Mouse (Mus musculus) small intestine, adult 2 months (tissue): ENCODE measurements around the gene Pigz. TPM values are rescaled to one million over a fixed set of nuclear protein-coding genes. Genes with fewer than 3 reads are reported as not detected.

ENCODE experiments used
- H3K27ac ChIP-seq: fragments of 200-500 bp; 2 replicates; pipeline ENCODE4 v1.5.1; 2012; ENCODE audit warnings: low read depth, low read length, control low read depth, inconsistent platforms; ENCODE audit not compliant: insufficient read depth
- H3K27me3 ChIP-seq: fragments of 200-500 bp; 2 replicates; pipeline ENCODE4 v1.6.1; 2012; ENCODE audit warnings: mild to moderate bottlenecking, moderate library complexity, low read length, inconsistent platforms; ENCODE audit not compliant: control insufficient read depth, insufficient read depth
- H3K36me3 ChIP-seq: fragments of 200-500 bp; 2 replicates; pipeline ENCODE4 v1.6.1; 2012; ENCODE audit warnings: mild to moderate bottlenecking, low read length, control low read depth, inconsistent platforms; ENCODE audit not compliant: control insufficient read depth, insufficient read depth
- H3K4me1 ChIP-seq: fragments of 200-500 bp; 2 replicates; pipeline ENCODE4 v1.6.1; 2012; ENCODE audit warnings: low read length, inconsistent platforms, mixed read lengths; ENCODE audit not compliant: control insufficient read depth, insufficient read depth, insufficient read length
- H3K4me3 ChIP-seq: fragments of 200-500 bp; 2 replicates; pipeline ENCODE4 v1.5.1; 2012; ENCODE audit warnings: low read depth, mild to moderate bottlenecking, control low read depth, inconsistent platforms, low read length, moderate library complexity
- CTCF ChIP-seq: fragments of 200-500 bp; IDR thresholded peaks from 2 replicates; pipeline ENCODE4 v1.5.1; 2012; ENCODE audit warnings: low read depth, mild to moderate bottlenecking, control low read depth, inconsistent platforms, low read length, moderate library complexity, mixed read lengths; ENCODE audit not compliant: insufficient replicate concordance, insufficient read length; ENCODE audit errors: extremely low read depth
- POLR2A ChIP-seq: fragments of 200-500 bp; IDR thresholded peaks from 2 replicates; pipeline ENCODE4 v1.6.1; 2012; ENCODE audit warnings: low read depth, mild to moderate bottlenecking, control low read depth, inconsistent platforms, low read length, moderate library complexity
- WGBS: fragments of 180-500 bp; shearing (Covaris S2); methylation state at CpG from one replicate; pipeline ENCODE4 v1.1.7; 2018; 5-methylcytosine and 5-hydroxymethylcytosine counted together
- polyA plus RNA-seq: library from polyadenylated mRNA; depleted of rRNA; stranded (reverse); fragments of >200 nt; gene quantifications from 2 replicates; pipeline ENCODE4 v1.2.3, GENCODE M21; 2012

Gene Pigz
- polyA plus RNA-seq, 1 experiment: 1.6 TPM

- whole genome bisulfite sequencing: 1% methylated on average over 50 of the region's 50 CpGs
- Histone ChIP-seq H3K4me1 (peaks cover 11% of the 10 kb centered on the region), H3K36me3 (no peaks in the 10 kb centered on the region), H3K27me3 (peaks cover 22% of the 10 kb centered on the region), H3K4me3 (peak overlapping the region; percentile 66), H3K27ac (peak overlapping the region; percentile 17; the same call in 1 of the 2 replicates)
- TF ChIP-seq CTCF: peak; percentile 85
- no peak for TF ChIP-seq POLR2A
Measured at GRCm38 (mm10) chr16:31932840-31933697, 582 bp upstream of the Pigz start.

DNA sequence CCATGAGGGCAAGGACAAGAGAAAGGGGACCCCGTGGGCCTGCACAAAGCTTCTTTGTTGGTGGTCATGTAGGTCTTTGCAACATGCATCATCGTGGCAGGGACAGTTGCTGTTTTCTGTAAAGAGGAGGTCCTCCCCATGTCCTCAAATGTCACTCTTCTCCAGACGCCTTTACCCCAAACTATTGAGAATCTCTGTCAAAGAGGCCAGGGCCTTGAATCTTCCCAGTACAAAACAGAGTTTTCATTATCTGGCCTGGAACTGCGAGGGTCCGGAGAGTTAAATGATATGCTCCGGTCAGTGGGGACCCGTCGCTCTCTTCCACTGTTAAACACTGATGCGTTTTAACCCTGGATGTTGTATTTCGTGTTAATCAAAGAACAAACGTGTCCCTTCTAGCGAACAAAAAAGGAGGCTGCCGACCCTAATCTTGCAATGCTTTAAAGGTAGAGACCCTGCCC is 929 bp downstream of the Pigz start:
- H3K27me3 ChIP-seq: peaks cover 22% of the 10 kb centered on the region
- 48% methylated on average over 13 of the region's 13 CpGs for WGBS
- H3K4me3 ChIP-seq: peak overlapping the region; percentile 15; the same call in 1 of the 2 replicates
- peaks cover 11% of the 10 kb centered on the region for H3K4me1 ChIP-seq
- no peaks in the 10 kb centered on the region for H3K36me3 ChIP-seq
- no peak for TF ChIP-seq POLR2A
- TF ChIP-seq CTCF: no peak
- no peak overlapping the region for H3K27ac ChIP-seq

DNA sequence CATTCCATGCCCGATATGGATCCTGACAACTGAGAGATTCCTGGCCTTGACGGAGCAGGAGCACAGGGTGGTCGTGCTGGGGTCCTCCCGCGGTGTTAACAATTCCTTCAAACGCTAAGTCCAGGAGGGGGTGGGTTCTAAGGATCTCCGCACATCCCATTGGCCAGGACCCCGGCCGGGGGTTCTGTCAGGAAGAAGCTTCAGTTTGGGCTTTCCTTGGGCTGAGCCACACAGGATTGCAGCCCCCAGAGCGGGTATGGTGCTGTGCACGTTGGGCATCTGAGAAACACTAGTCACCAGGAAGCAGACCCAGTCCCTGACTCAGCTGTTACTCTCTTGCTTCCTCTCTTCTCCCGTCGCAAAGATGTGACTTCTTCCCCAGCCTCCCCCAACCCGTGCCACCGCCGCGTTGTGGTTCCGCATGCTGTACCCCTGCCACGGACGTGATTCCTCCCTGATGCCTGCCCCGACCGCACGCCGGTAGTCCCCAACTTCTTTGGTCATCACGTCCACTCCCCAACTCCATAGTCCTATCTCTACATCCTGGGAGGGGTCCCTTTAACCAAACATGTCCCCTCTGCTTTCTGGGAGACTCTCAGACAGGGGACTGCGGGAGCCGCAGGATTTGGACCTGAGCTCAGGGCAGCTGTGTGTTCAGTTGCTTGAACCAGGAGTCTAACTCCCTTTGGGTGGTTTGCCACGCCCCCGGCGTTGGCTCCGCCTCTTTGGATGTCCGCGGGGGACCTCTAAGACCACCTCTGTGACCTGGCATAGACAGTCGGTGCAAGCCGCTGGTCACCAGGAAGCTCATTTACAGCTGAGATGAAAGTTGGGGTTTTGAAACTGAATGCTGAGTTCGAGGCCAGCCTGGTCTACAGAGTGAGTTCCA is 1.7 kb downstream of the Pigz start:
- H3K27ac ChIP-seq: no peak overlapping the region
- H3K36me3 ChIP-seq: no peaks in the 10 kb centered on the region
- H3K27me3 ChIP-seq: peaks cover 22% of the 10 kb centered on the region
- H3K4me1 ChIP-seq: peaks cover 11% of the 10 kb centered on the region
- peak overlapping the region; percentile 19 for H3K4me3 ChIP-seq
- TF ChIP-seq POLR2A (no peak), CTCF (no peak)
- 10% methylated on average over 36 of the region's 36 CpGs for WGBS

GRCm38 (mm10) chr16:31936568-31936967 is 2.9 kb downstream of the Pigz start:
- TF ChIP-seq POLR2A: no peak
- no peak for TF ChIP-seq CTCF
- WGBS: 87% methylated on average over 4 of the region's 4 CpGs

GRCm38 (mm10) chr16:31938856-31939255 is 5.2 kb downstream of the Pigz start:
- peaks cover 18% of the 10 kb centered on the region for H3K27me3 ChIP-seq
- no peaks in the 10 kb centered on the region for H3K36me3 ChIP-seq
- H3K4me1 ChIP-seq: peaks cover 3% of the 10 kb centered on the region
- no peak for TF ChIP-seq POLR2A
- TF ChIP-seq CTCF: no peak
- H3K27ac ChIP-seq: no peak overlapping the region
- 69% methylated on average over 6 of the region's 6 CpGs for WGBS
- H3K4me3 ChIP-seq: no peak overlapping the region

More at GRCm38 (mm10) chr16:31936568-31936967, 2.9 kb downstream of the Pigz start:
- Histone ChIP-seq H3K36me3 (no peaks in the 10 kb centered on the region), H3K4me3 (no peak overlapping the region), H3K4me1 (peaks cover 11% of the 10 kb centered on the region), H3K27me3 (peaks cover 22% of the 10 kb centered on the region), H3K27ac (no peak overlapping the region)

GRCm38 (mm10) chr16:31940586-31940985 is 6.9 kb downstream of the Pigz start:
- Histone ChIP-seq H3K4me3 (no peak overlapping the region), H3K27ac (no peak overlapping the region), H3K27me3 (peaks cover 2% of the 10 kb centered on the region), H3K4me1 (no peaks in the 10 kb centered on the region; the same call in 1 of the 2 replicates), H3K36me3 (no peaks in the 10 kb centered on the region)
- TF ChIP-seq CTCF: no peak
- no peak for TF ChIP-seq POLR2A
- WGBS: 75% methylated on average over 2 of the region's 2 CpGs
